Mouse (Mus musculus) kidney, adult 8-10 months (tissue): Measurements from ENCODE around the gene Gm3752.
"Not testable (repeated sequence)": the region's sequence is repeated elsewhere in the genome, so short reads cannot be mapped to it uniquely, and the experiment has no call there.

Source experiments
- DNase-seq, 2 experiments: peaks; one replicate each; pipeline ENCODE4 v3.0.0; 2022

Gene Gm3752

GRCm38 (mm10) chr14:7483662-7484061 is at the start of gene Gm3752:
Gm3752 (minus strand) TSS chr14:7483762.
- DNase-seq: not testable (repeated sequence)

GRCm38 (mm10) chr14:7488731-7489130 is 5.2 kb upstream of the Gm3752 start:
- DNase-seq: not testable (repeated sequence)

GRCm38 (mm10) chr14:7450817-7451216 is 32.7 kb downstream of the Gm3752 start, which contains the start of gene Gm3755:
Gm3755 (minus strand) TSS chr14:7450917.
- not testable (repeated sequence) for DNase-seq

GRCm38 (mm10) chr14:7422496-7422895 is 61.1 kb downstream of the Gm3752 start:
- not testable (repeated sequence) for DNase-seq
